Mouse (Mus musculus): ENCODE measurements at regions not wholly inside any gene's neighbourhood (a gene's known extent, or its start where the extent isn't known, plus 50 kb on each side); places are given as distances from the start of the nearest gene placed in this dataset.
"Not testable (repeated sequence)": the region's sequence is repeated elsewhere in the genome, so short reads cannot be mapped to it uniquely, and the experiment has no call there.

- no peak for DNase-seq (ENCODE audit: low spot score)
Observed at GRCm38 (mm10) chr3:60804711-60805293, 197.8 kb upstream of the P2ry1 start.

- DNase-seq (ENCODE audit: low spot score), result no peak
Observed at GRCm38 (mm10) chr3:60811924-60812323, 190.7 kb upstream of the P2ry1 start.

- DNase-seq (ENCODE audit: low spot score), result no peak
Observed at GRCm38 (mm10) chr3:60813485-60813884, 189.1 kb upstream of the P2ry1 start.

GRCm38 (mm10) chr3:60819684-60820281 is 182.8 kb upstream of the P2ry1 start:
- DNase-seq (ENCODE audit: low spot score), result no peak

- DNase-seq (ENCODE audit: low spot score), result no peak
Observed at GRCm38 (mm10) chr3:60821463-60821862, 181.1 kb upstream of the P2ry1 start.

GRCm38 (mm10) chr3:60826759-60827158 is 175.8 kb upstream of the P2ry1 start:
- no peak for DNase-seq (ENCODE audit: low spot score)

GRCm38 (mm10) chr3:60832385-60832784 is 170.2 kb upstream of the P2ry1 start:
- DNase-seq (ENCODE audit: low spot score), result no peak

GRCm38 (mm10) chr3:60841895-60842294 is 160.7 kb upstream of the P2ry1 start:
- no peak for DNase-seq (ENCODE audit: low spot score)

GRCm38 (mm10) chr3:60845293-60845692 is 157.3 kb upstream of the P2ry1 start:
- DNase-seq (ENCODE audit: low spot score), result no peak

GRCm38 (mm10) chr3:60848437-60848836 is 154.2 kb upstream of the P2ry1 start:
- DNase-seq (ENCODE audit: low spot score), result no peak

GRCm38 (mm10) chr3:60853773-60854172 is 148.8 kb upstream of the P2ry1 start:
- no peak for DNase-seq (ENCODE audit: low spot score)

GRCm38 (mm10) chr3:60855734-60856133 is 146.9 kb upstream of the P2ry1 start:
- DNase-seq (ENCODE audit: low spot score), result no peak

GRCm38 (mm10) chr3:60858474-60859118 is 144.0 kb upstream of the P2ry1 start:
- no peak for DNase-seq (ENCODE audit: low spot score)

GRCm38 (mm10) chr3:60859119-60859515 is 143.5 kb upstream of the P2ry1 start:
- DNase-seq (ENCODE audit: low spot score), result no peak

- DNase-seq (ENCODE audit: low spot score), result not testable (repeated sequence)
Observed at GRCm38 (mm10) chr3:60876858-60877257, 125.7 kb upstream of the P2ry1 start.

- DNase-seq (ENCODE audit: low spot score), result no peak
Observed at GRCm38 (mm10) chr3:60878880-60879279, 123.7 kb upstream of the P2ry1 start.

- DNase-seq (ENCODE audit: low spot score), result no peak
Observed at GRCm38 (mm10) chr3:60884027-60884426, 118.6 kb upstream of the P2ry1 start.

- DNase-seq (ENCODE audit: low spot score), result no peak
Observed at GRCm38 (mm10) chr3:60889191-60889861, 113.3 kb upstream of the P2ry1 start.

- no peak for DNase-seq (ENCODE audit: low spot score)
Observed at GRCm38 (mm10) chr3:60897628-60898269, 104.8 kb upstream of the P2ry1 start.

- DNase-seq (ENCODE audit: low spot score), result no peak
Observed at GRCm38 (mm10) chr3:60898720-60899119, 103.9 kb upstream of the P2ry1 start.

GRCm38 (mm10) chr3:60901571-60901970 is 101.0 kb upstream of the P2ry1 start:
- no peak for DNase-seq (ENCODE audit: low spot score)

- DNase-seq (ENCODE audit: low spot score), result no peak
Observed at GRCm38 (mm10) chr3:60916411-60916810, 86.2 kb upstream of the P2ry1 start.

GRCm38 (mm10) chr3:60917271-60917670 is 85.3 kb upstream of the P2ry1 start:
- no peak for DNase-seq (ENCODE audit: low spot score)

Data from MN1 (cell line).